Mouse (Mus musculus) heart, embryonic 16.5 days (tissue): ENCODE results near the gene Adarb2. TPM values are rescaled to one million over a fixed set of nuclear protein-coding genes. Genes with fewer than 3 reads are reported as not detected.
A peak's percentile ranks its signal among the peaks of the same experiment; 100 is the strongest.

Experiments used
- ATAC-seq: fragments of 200-750 bp; cut with Nextera tagmentation; replicated peaks from 2 replicates; pipeline ENCODE4 v1.8.0; 2017; ENCODE audit warnings: moderate number of reproducible peaks; ENCODE audit not compliant: insufficient read depth, low FRiP score; ENCODE audit errors: extremely low read depth
- H3K27ac ChIP-seq: fragments of 300-500 bp; sonication (generic); 2 replicates; pipeline ENCODE4 v1.5.1; 2014; ENCODE audit warnings: mild to moderate bottlenecking, low read length, control low read depth, moderate library complexity
- H3K27me3 ChIP-seq: fragments of 300-500 bp; sonication (generic); 2 replicates; pipeline ENCODE4 v1.6.1; 2014; ENCODE audit warnings: low read length, mixed read lengths; ENCODE audit not compliant: control insufficient read depth, insufficient read depth
- H3K36me3 ChIP-seq: fragments of 300-500 bp; sonication (generic); 2 replicates; pipeline ENCODE4 v1.6.1; 2014; ENCODE audit not compliant: control insufficient read depth, insufficient read depth
- H3K4me1 ChIP-seq: fragments of 300-500 bp; sonication (generic); 2 replicates; pipeline ENCODE4 v1.6.1; 2014; ENCODE audit warnings: low read length, mixed read lengths; ENCODE audit not compliant: control insufficient read depth, insufficient read depth
- H3K4me2 ChIP-seq: fragments of 300-500 bp; sonication (generic); 2 replicates; pipeline ENCODE4 v1.6.1; 2014; ENCODE audit warnings: low read depth, mild to moderate bottlenecking, control low read depth, low read length
- H3K4me3 ChIP-seq: fragments of 300-500 bp; sonication (generic); 2 replicates; pipeline ENCODE4 v1.5.1; 2014; ENCODE audit warnings: mild to moderate bottlenecking, control low read depth, low read length
- H3K9ac ChIP-seq: fragments of 300-500 bp; sonication (generic); 2 replicates; pipeline ENCODE4 v1.6.1; 2014; ENCODE audit warnings: low read length, control low read depth
- H3K9me3 ChIP-seq: fragments of 300-500 bp; sonication (generic); replicated peaks from 2 replicates; pipeline ENCODE4 v1.6.1; 2016; ENCODE audit warnings: low read length; ENCODE audit not compliant: control insufficient read depth
- WGBS: fragments of 180-500 bp; shearing (Covaris S2); extraction: QIAGEN DNeasy Blood & Tissue Kit; methylation state at CpG from one replicate; pipeline ENCODE4 v1.1.7; 2014; 5-methylcytosine and 5-hydroxymethylcytosine counted together
- polyA plus RNA-seq: library from polyadenylated mRNA; unstranded; fragments of >200 nt; fragmentation: Nextera tagmentation; extraction: Ambion mirVana; gene quantifications from 2 replicates; pipeline ENCODE4 v1.2.1, GENCODE M21; 2015

Gene Adarb2
- polyA plus RNA-seq, 1 experiment from 2014 or later = 0.05 TPM

- Histone ChIP-seq H3K4me2 (no peak overlapping the region), H3K27me3 (no peaks in the 10 kb centered on the region), H3K9ac (no peak overlapping the region), H3K27ac (no peak overlapping the region), H3K4me1 (no peaks in the 10 kb centered on the region), H3K9me3 (no peaks in the 10 kb centered on the region), H3K36me3 (no peaks in the 10 kb centered on the region), H3K4me3 (no peak overlapping the region)
- no peak for ATAC-seq
- 68% methylated on average over 5 of the region's 5 CpGs for WGBS
Observed at GRCm38 (mm10) chr13:8410353-8411318, 208.0 kb downstream of the Adarb2 start.

- no peak for ATAC-seq
- no peak overlapping the region for H3K9ac ChIP-seq
- H3K4me2 ChIP-seq = no peak overlapping the region
- H3K4me3 ChIP-seq = no peak overlapping the region
- H3K36me3 ChIP-seq = no peaks in the 10 kb centered on the region
- H3K4me1 ChIP-seq = no peaks in the 10 kb centered on the region
- no peaks in the 10 kb centered on the region for H3K9me3 ChIP-seq
- H3K27me3 ChIP-seq = no peaks in the 10 kb centered on the region
- no peak overlapping the region for H3K27ac ChIP-seq
- WGBS = 79% methylated on average over 15 of the region's 15 CpGs
Observed at GRCm38 (mm10) chr13:8424019-8424719, 221.5 kb downstream of the Adarb2 start.

- Histone ChIP-seq H3K9me3 (no peaks in the 10 kb centered on the region), H3K4me3 (no peak overlapping the region), H3K4me2 (no peak overlapping the region), H3K27me3 (no peaks in the 10 kb centered on the region), H3K36me3 (no peaks in the 10 kb centered on the region), H3K9ac (no peak overlapping the region), H3K27ac (no peak overlapping the region), H3K4me1 (no peaks in the 10 kb centered on the region)
- no peak for ATAC-seq
- WGBS = 83% methylated on average over 4 of the region's 4 CpGs
Observed at GRCm38 (mm10) chr13:8439188-8439835, 236.6 kb downstream of the Adarb2 start.

GRCm38 (mm10) chr13:8445415-8445814 is 242.7 kb downstream of the Adarb2 start:
- Histone ChIP-seq H3K27ac (no peak overlapping the region), H3K9ac (no peak overlapping the region), H3K4me3 (no peak overlapping the region), H3K27me3 (no peaks in the 10 kb centered on the region), H3K9me3 (no peaks in the 10 kb centered on the region), H3K4me1 (no peaks in the 10 kb centered on the region), H3K36me3 (no peaks in the 10 kb centered on the region), H3K4me2 (no peak overlapping the region)
- ATAC-seq = no peak
- WGBS = 73% methylated on average over 2 of the region's 2 CpGs

GRCm38 (mm10) chr13:8448192-8448879 is 245.7 kb downstream of the Adarb2 start:
- Histone ChIP-seq H3K9ac (no peak overlapping the region), H3K4me2 (no peak overlapping the region), H3K27ac (no peak overlapping the region), H3K36me3 (no peaks in the 10 kb centered on the region), H3K27me3 (no peaks in the 10 kb centered on the region), H3K9me3 (no peaks in the 10 kb centered on the region), H3K4me1 (no peaks in the 10 kb centered on the region), H3K4me3 (no peak overlapping the region)
- ATAC-seq = no peak
- WGBS = 56% methylated on average over 8 of the region's 8 CpGs

- no peaks in the 10 kb centered on the region for H3K36me3 ChIP-seq
- no peaks in the 10 kb centered on the region for H3K9me3 ChIP-seq
- no peaks in the 10 kb centered on the region for H3K4me1 ChIP-seq
- ATAC-seq = no peak
- H3K27me3 ChIP-seq = no peaks in the 10 kb centered on the region
- no peak overlapping the region for H3K9ac ChIP-seq
- H3K27ac ChIP-seq = no peak overlapping the region
- 74% methylated on average over 4 of the region's 4 CpGs for WGBS
- no peak overlapping the region for H3K4me2 ChIP-seq
- H3K4me3 ChIP-seq = no peak overlapping the region
Observed at GRCm38 (mm10) chr13:8451581-8451980, 248.9 kb downstream of the Adarb2 start.

- ATAC-seq = 0 out of 2 replicates have a peak, but pooled peaks have one; percentile 28
- no peak overlapping the region for H3K9ac ChIP-seq
Observed at GRCm38 (mm10) chr13:8456886-8457285, 254.2 kb downstream of the Adarb2 start.

GRCm38 (mm10) chr13:8457831-8458230 is 255.2 kb downstream of the Adarb2 start:
- no peak for ATAC-seq
- no peaks in the 10 kb centered on the region for H3K4me1 ChIP-seq
- no peak overlapping the region for H3K27ac ChIP-seq
- H3K9ac ChIP-seq = no peak overlapping the region
- no peaks in the 10 kb centered on the region for H3K9me3 ChIP-seq
- H3K36me3 ChIP-seq = no peaks in the 10 kb centered on the region
- H3K27me3 ChIP-seq = no peaks in the 10 kb centered on the region
- H3K4me3 ChIP-seq = no peak overlapping the region
- WGBS = 56% methylated on average over 3 of the region's 3 CpGs
- no peak overlapping the region for H3K4me2 ChIP-seq

More at GRCm38 (mm10) chr13:8456886-8457285, 254.2 kb downstream of the Adarb2 start:
- Histone ChIP-seq H3K9me3 (no peaks in the 10 kb centered on the region), H3K36me3 (no peaks in the 10 kb centered on the region), H3K4me3 (no peak overlapping the region), H3K27me3 (no peaks in the 10 kb centered on the region), H3K27ac (no peak overlapping the region), H3K4me2 (no peak overlapping the region), H3K4me1 (no peaks in the 10 kb centered on the region)
- 54% methylated on average over 3 of the region's 3 CpGs for WGBS
